Comparison of ENCODE assay signal across 18 mouse cellular contexts in genomic region chr15:3215201-3215600, GRCm38 (mm10).
"Had no signal": no experiment of that assay in that cellular context is flagged by ENCODE, and none has a peak within 500 bp of the region (broad histone marks: within the 10 kb centered on the region; RNA-seq: fewer than 3 reads in every experiment).

No protein-coding gene starts in this region.

- H3K4me2 ChIP-seq: limb, embryonic 12.5 days; limb, embryonic 15.5 days; midbrain, embryonic 11.5 days had no signal

- DNase-seq: kidney, adult 2 months; kidney, postnatal 25 days; layer of hippocampus, adult 9-11 months; layer of hippocampus, postnatal 36 days; left cerebral cortex, postnatal 4 days; lung, adult 2 months; lung, postnatal 14 days; lung, postnatal 4 days; midbrain, embryonic 14.5 days; right cerebral cortex, adult 18-20 months; right cerebral cortex, postnatal 25 days; thymus, postnatal 25 days had no signal

- H3K27me3 ChIP-seq: limb, embryonic 12.5 days; limb, embryonic 15.5 days had no signal

- H3K9ac ChIP-seq: limb, embryonic 12.5 days; limb, embryonic 15.5 days had no signal

- H3K9me3 ChIP-seq: limb, embryonic 12.5 days; limb, embryonic 15.5 days had no signal

- H3K27ac ChIP-seq: kidney, postnatal 0 days; layer of hippocampus, adult 2 months; limb, embryonic 12.5 days; limb, embryonic 15.5 days; stomach, postnatal 0 days had no signal

- H3K36me3 ChIP-seq: limb, embryonic 12.5 days; limb, embryonic 15.5 days had no signal

- H3K4me1 ChIP-seq: limb, embryonic 12.5 days; limb, embryonic 15.5 days had no signal

- H3K4me3 ChIP-seq: layer of hippocampus, adult 2 months; limb, embryonic 12.5 days; limb, embryonic 15.5 days had no signal
